Comparison of ENCODE assay signal across 16 mouse cellular contexts in the genomic region with DNA sequence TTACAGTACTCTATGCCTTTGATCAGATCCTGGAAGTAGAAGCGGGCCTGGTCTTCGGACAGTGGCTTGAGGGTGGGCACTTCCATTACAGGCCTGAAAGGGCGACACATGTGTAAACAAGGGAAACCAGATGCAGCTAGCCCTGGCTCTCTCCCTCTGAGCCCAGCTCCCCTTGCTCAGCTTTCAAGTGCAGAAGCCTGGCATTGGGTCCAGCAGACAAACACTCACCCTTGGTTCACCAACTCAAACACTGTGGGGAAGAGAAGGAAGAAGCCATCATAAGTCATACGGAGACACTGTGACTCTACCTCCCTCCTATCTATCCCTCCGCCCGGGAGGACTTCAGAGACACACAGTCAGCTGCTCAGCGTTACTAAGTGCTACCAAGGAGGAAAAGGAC.
"Had no signal": no experiment of that assay in that cellular context is flagged by ENCODE, and none has a peak within 500 bp of the region (broad histone marks: within the 10 kb centered on the region; RNA-seq: fewer than 3 reads in every experiment).

No protein-coding gene starts in this region.

- H3K36me3 ChIP-seq: intestine, embryonic 15.5 days had no signal

- DNase-seq: kidney, adult 11 months; kidney, adult 8-10 months; kidney, postnatal 25 days; layer of hippocampus, adult 9-11 months; liver, postnatal 0 days; thymus, adult 18-20 months; thymus, postnatal 36 days had no signal

- H3K4me2 ChIP-seq: intestine, embryonic 15.5 days; limb, embryonic 13.5 days; midbrain, embryonic 12.5 days; midbrain, embryonic 15.5 days; neural tube, embryonic 13.5 days had no signal

- H3K4me3 ChIP-seq: intestine, embryonic 15.5 days; layer of hippocampus, adult 2 months; limb, embryonic 10.5 days; limb, embryonic 13.5 days; midbrain, embryonic 12.5 days; midbrain, embryonic 15.5 days; myocyte; neural tube, embryonic 13.5 days had no signal

- H3K27me3 ChIP-seq: intestine, embryonic 15.5 days; limb, embryonic 13.5 days; midbrain, embryonic 12.5 days; midbrain, embryonic 15.5 days; neural tube, embryonic 13.5 days had no signal

- H3K9ac ChIP-seq: intestine, embryonic 15.5 days; limb, embryonic 13.5 days; liver, embryonic 14.5 days; liver, postnatal 0 days; midbrain, embryonic 12.5 days; midbrain, embryonic 15.5 days; neural tube, embryonic 13.5 days had no signal

- H3K27ac ChIP-seq: intestine, embryonic 15.5 days; layer of hippocampus, adult 2 months; limb, embryonic 10.5 days; limb, embryonic 13.5 days; liver, embryonic 14.5 days; midbrain, embryonic 12.5 days; midbrain, embryonic 15.5 days; neural tube, embryonic 13.5 days had no signal

- ATAC-seq: intestine, embryonic 15.5 days; liver, postnatal 0 days; midbrain, embryonic 15.5 days had no signal

- H3K4me1 ChIP-seq: intestine, embryonic 15.5 days; limb, embryonic 10.5 days; limb, embryonic 13.5 days; midbrain, embryonic 12.5 days; midbrain, embryonic 15.5 days; neural tube, embryonic 13.5 days had no signal

- H3K9me3 ChIP-seq: intestine, embryonic 15.5 days; limb, embryonic 10.5 days; limb, embryonic 13.5 days; midbrain, embryonic 12.5 days; midbrain, embryonic 15.5 days; neural tube, embryonic 13.5 days had no signal
